Mouse (Mus musculus) R1 (cell line): ENCODE data around the gene Tesk1.

Experiments
- DNase-seq: peaks from one replicate; pipeline ENCODE4 v3.0.0-alpha.2; 2018; ENCODE audit warnings: low read depth, low spot score

Tesk1 gene

DNA sequence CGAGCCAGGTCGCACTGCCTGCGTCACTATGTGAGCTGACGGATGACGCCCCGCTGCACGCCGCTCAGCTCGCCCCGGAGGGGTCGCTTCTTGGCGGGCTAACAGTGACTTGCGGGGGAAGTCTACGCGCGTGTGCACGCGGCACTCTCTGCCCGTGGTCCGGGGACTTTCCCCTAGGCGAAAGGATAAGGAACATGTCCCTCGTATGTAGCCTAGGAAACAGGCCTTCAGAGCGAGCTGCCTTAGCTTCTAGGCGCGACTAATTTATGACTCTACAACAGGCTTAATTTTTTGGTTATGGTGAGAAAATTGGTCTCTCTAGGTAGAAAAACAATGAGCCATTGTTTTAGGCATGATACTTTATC, 51.1 kb downstream of the Tesk1 start, which contains the start of gene Ccdc107:
Ccdc107 (plus strand) TSS at position 80 of the 365 bp plus-strand sequence.
- peak; percentile 98 for DNase-seq

DNA sequence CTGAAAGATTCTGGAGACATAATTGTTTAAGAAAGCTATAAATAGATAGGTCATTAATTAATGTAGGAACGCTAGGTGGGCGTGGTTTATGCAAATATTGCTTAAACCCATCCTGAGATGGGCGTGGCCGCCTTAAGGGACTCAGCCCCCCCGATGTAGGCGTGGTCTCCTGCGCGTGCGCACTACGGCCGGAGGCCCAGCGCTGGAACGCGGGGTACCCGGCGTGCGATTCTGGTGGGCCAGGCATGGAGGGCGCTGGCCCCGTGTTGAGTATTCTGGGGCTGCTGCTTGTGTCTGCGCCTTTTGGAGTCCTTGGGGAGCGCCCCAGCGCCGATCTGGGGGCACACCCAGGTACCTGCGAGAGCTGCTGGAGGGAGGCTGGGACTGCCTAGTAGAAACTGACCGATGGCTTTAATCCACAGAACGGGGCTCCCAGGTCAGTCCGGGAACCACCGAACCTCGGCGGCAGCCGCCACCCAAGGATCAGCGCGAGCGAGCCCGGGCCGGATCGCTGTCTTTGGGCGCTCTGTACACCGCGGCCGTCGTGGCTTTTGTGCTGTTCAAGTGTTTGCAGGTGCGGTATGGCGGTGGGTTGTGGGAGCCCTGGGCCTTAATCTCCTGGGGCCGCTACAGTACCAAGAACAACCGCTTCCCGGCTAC, 51.6 kb downstream of the Tesk1 start:
- peak; percentile 93 for DNase-seq

- no peak for DNase-seq
Observed at GRCm38 (mm10) chr4:43493846-43494240, 52.1 kb downstream of the Tesk1 start.

DNA sequence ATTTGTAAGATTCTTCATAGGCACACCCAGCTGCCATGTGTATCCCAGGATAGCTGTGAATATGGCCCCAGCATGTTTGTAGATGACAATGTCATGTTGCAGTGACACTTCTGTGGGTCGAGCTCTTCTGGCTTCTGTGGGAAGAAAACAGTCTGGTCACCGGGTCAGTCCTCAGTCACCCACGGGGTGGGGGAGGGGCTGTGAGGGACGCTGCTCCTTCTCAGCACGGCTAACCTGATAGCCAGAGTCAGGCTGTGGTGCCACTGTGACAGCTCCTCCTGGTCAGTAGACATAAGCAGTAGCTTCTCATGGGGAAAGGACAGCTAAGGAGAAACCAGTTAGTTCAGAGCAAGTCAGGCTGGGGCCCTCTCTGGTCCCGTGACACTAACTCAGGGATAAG, 54.8 kb downstream of the Tesk1 start:
- DNase-seq: no peak

DNA sequence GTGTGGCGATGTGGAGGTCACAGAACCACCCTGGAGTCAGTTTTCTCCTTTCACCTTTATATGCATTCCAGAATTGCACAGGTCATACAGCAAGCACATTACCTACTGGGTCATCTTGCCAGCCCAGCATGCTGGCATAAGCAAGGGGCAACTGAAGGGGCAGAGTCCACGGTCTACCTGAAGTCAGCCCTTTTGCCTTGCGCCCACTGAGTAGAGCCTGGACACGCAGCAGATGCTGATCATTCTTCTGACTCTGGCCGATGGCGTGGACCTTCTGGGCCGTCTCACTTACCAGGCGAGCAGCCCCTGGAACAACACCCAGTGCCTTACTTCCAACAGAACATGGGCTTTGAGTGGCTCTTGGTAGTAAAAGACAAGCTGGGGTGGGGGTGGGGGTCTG, 55.7 kb downstream of the Tesk1 start:
- DNase-seq: no peak
